9 mouse cellular contexts compared by ENCODE assay signal in the genomic region with DNA sequence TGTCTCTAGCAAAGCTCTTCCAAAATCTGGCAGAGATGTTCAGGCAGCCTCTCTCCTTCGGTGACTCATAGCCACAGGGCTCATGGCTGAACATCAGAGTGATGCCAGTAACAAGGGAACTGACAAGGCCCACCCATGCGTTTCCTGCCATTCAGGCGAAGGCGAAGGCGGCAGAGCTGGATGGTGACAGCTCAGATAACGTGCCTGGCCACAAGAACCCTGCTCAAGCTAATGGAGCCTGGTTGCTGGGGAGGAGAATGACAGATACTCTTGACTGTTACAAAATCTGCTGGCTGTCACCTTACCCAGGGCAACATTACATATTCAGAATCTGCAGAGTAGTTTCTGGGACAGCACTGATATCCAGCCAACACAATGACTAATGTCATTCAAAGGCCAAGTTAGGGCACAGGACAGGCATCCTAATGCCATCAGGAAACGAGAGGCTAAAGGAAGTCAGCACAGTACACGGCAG. TPM values are rescaled to one million over a fixed set of nuclear protein-coding genes. Genes with fewer than 3 reads are reported as not detected.
A peak's percentile ranks its signal among the peaks of the same experiment; 100 is the strongest.
DNase-seq lines count a peak whose midpoint lies in the region; ATAC-seq and TF ChIP-seq lines count a peak whose summit lies in the region.
"Had no signal": no experiment of that assay in that cellular context is flagged by ENCODE, and none has a peak within 500 bp of the region (broad histone marks: within the 10 kb centered on the region; RNA-seq: fewer than 3 reads in every experiment).

No protein-coding gene starts in this region.

- no peak overlapping the region for H3K4me3 ChIP-seq in hindbrain, embryonic 10.5 days
- no peak overlapping the region for H3K4me3 ChIP-seq in hindbrain, embryonic 16.5 days (ENCODE audit: low read length)
- H3K4me3 ChIP-seq in lung, postnatal 0 days (ENCODE audit: low read depth, low read length), result no peak overlapping the region
- no peak overlapping the region for H3K4me3 ChIP-seq in midbrain, embryonic 11.5 days (ENCODE audit: low read depth, low read length)
- H3K4me3 ChIP-seq: erythroblast, embryonic 14.5 days had no signal

- peak overlapping the region; percentile 66; the same call in 1 of the 2 replicates for H3K27ac ChIP-seq in hindbrain, embryonic 10.5 days
- no peak overlapping the region for H3K27ac ChIP-seq in hindbrain, embryonic 16.5 days (ENCODE audit: low read depth, low read length)
- H3K27ac ChIP-seq in lung, postnatal 0 days (ENCODE audit: low read length), result peak overlapping the region; percentile 62
- H3K27ac ChIP-seq in midbrain, embryonic 11.5 days (ENCODE audit: low read depth, low read length), result no peak overlapping the region

- H3K9ac ChIP-seq in hindbrain, embryonic 16.5 days (ENCODE audit: low read depth, low read length), result no peak overlapping the region
- H3K9ac ChIP-seq in lung, postnatal 0 days (replicated peaks; ENCODE audit: low read depth), result no peak overlapping the region
- no peak overlapping the region for H3K9ac ChIP-seq in midbrain, embryonic 11.5 days (ENCODE audit: low read length)

- no peak overlapping the region for H3K4me2 ChIP-seq in hindbrain, embryonic 16.5 days (ENCODE audit: low read length)
- no peak overlapping the region for H3K4me2 ChIP-seq in lung, postnatal 0 days (replicated peaks; ENCODE audit: low read depth, low read length)
- H3K4me2 ChIP-seq in midbrain, embryonic 11.5 days, result no peak overlapping the region

- H3K4me1 ChIP-seq in hindbrain, embryonic 10.5 days (replicated peaks), result peaks cover 15% of the 10 kb centered on the region
- H3K4me1 ChIP-seq in hindbrain, embryonic 16.5 days (ENCODE audit: control insufficient read depth, insufficient read depth, low read depth, low read length), result no peaks in the 10 kb centered on the region
- H3K4me1 ChIP-seq in lung, postnatal 0 days (ENCODE audit: insufficient read depth, low read depth, low read length), result peaks cover 3% of the 10 kb centered on the region; the same call in 1 of the 2 replicates
- H3K4me1 ChIP-seq in midbrain, embryonic 11.5 days (ENCODE audit: control insufficient read depth, insufficient read depth, low read length), result no peaks in the 10 kb centered on the region

- no peaks in the 10 kb centered on the region for H3K27me3 ChIP-seq in hindbrain, embryonic 10.5 days (ENCODE audit: insufficient read depth, poor library complexity, severe bottlenecking)
- H3K27me3 ChIP-seq in hindbrain, embryonic 16.5 days (replicated peaks; ENCODE audit: control insufficient read depth, insufficient read depth, low read length), result no peaks in the 10 kb centered on the region
- H3K27me3 ChIP-seq in lung, postnatal 0 days (replicated peaks; ENCODE audit: insufficient read depth, low read length), result no peaks in the 10 kb centered on the region
- no peaks in the 10 kb centered on the region for H3K27me3 ChIP-seq in midbrain, embryonic 11.5 days (ENCODE audit: control insufficient read depth, insufficient read depth, low read length)

- no peaks in the 10 kb centered on the region for H3K36me3 ChIP-seq in hindbrain, embryonic 10.5 days
- H3K36me3 ChIP-seq in hindbrain, embryonic 16.5 days (ENCODE audit: control insufficient read depth, insufficient read depth, low read length), result no peaks in the 10 kb centered on the region
- no peaks in the 10 kb centered on the region for H3K36me3 ChIP-seq in lung, postnatal 0 days (ENCODE audit: insufficient read depth, low read length)
- H3K36me3 ChIP-seq in midbrain, embryonic 11.5 days (ENCODE audit: control insufficient read depth, insufficient read depth, low read length), result no peaks in the 10 kb centered on the region

- TF ChIP-seq EP300 in lung, postnatal 0 days (IDR thresholded peaks at IDR 0.05), result peak; percentile 49; the same call in 1 of the 2 replicates

- no peak for DNase-seq in hindbrain, embryonic 10.5 days (ENCODE audit: low spot score)
- DNase-seq in adrenal gland, postnatal 14 days, result peak; percentile 76
- DNase-seq in heart, adult 11 months, result peak; percentile 98
- peak; percentile 21 to 61 for DNase-seq in kidney, postnatal 25 days
- DNase-seq in lung, postnatal 0 days (ENCODE audit: low spot score), result peak; percentile 58
- DNase-seq in midbrain, embryonic 11.5 days (ENCODE audit: low spot score, missing footprints), result no peak
- no peak for DNase-seq in ovary, postnatal 36 days (ENCODE audit: low spot score)

- ATAC-seq in hindbrain, embryonic 16.5 days, result no peak
- peak; percentile 88 for ATAC-seq in lung, postnatal 0 days
- ATAC-seq in midbrain, embryonic 11.5 days (ENCODE audit: low FRiP score), result no peak

- no peak for TF ChIP-seq CTCF in lung, postnatal 0 days (IDR thresholded peaks at IDR 0.05)

- no peaks in the 10 kb centered on the region for H3K9me3 ChIP-seq in hindbrain, embryonic 10.5 days
- H3K9me3 ChIP-seq in hindbrain, embryonic 16.5 days (ENCODE audit: control insufficient read depth, low read length), result no peaks in the 10 kb centered on the region
- no peaks in the 10 kb centered on the region for H3K9me3 ChIP-seq in lung, postnatal 0 days (ENCODE audit: low read length)
- no peaks in the 10 kb centered on the region for H3K9me3 ChIP-seq in midbrain, embryonic 11.5 days (ENCODE audit: control insufficient read depth, low read length)

- 74% methylated on average over 8 of the region's 8 CpGs for WGBS in hindbrain, embryonic 10.5 days
- 63% methylated on average over 8 of the region's 8 CpGs for WGBS in hindbrain, embryonic 16.5 days
- WGBS in lung, postnatal 0 days, result 29% methylated on average over 8 of the region's 8 CpGs
- 67% methylated on average over 8 of the region's 8 CpGs for WGBS in midbrain, embryonic 11.5 days

RNA-seq across cellular contexts. Expression of gene Oxnad1, which starts 11.9 kb away (rescaled TPM):
- polyA plus RNA-seq in hindbrain, embryonic 10.5 days (2016; fragmentation: Nextera tagmentation; extraction: Ambion mirVana), result 22.2 and 23.0 TPM in 2 replicates
- 21.7 and 29.0 TPM in 2 replicates for polyA plus RNA-seq in hindbrain, embryonic 16.5 days (2015; fragmentation: Nextera tagmentation; extraction: Ambion mirVana)
- 52.9 and 58.8 TPM in 2 replicates for total RNA-seq in adrenal gland, postnatal 14 days (2021)
- polyA plus RNA-seq in lung, postnatal 0 days (2015; fragmentation: Nextera tagmentation; extraction: Ambion mirVana), result 9.1 and 12.1 TPM in 2 replicates
- 21.6 and 25.8 TPM in 2 replicates for polyA plus RNA-seq in midbrain, embryonic 11.5 days (2014; fragmentation: Nextera tagmentation; extraction: Ambion mirVana)

RNA-seq across cellular contexts. Expression of gene Dph3, which starts 12.3 kb away (rescaled TPM):
- polyA plus RNA-seq in hindbrain, embryonic 10.5 days (2016; fragmentation: Nextera tagmentation; extraction: Ambion mirVana), result 89.7 and 93.6 TPM in 2 replicates
- 68.9 and 72.9 TPM in 2 replicates for polyA plus RNA-seq in hindbrain, embryonic 16.5 days (2015; fragmentation: Nextera tagmentation; extraction: Ambion mirVana)
- 58.8 and 61.9 TPM in 2 replicates for total RNA-seq in adrenal gland, postnatal 14 days (2021)
- 70.5 and 81.6 TPM in 2 replicates for polyA plus RNA-seq in lung, postnatal 0 days (2015; fragmentation: Nextera tagmentation; extraction: Ambion mirVana)
- polyA plus RNA-seq in midbrain, embryonic 11.5 days (2014; fragmentation: Nextera tagmentation; extraction: Ambion mirVana), result 93.2 and 94.8 TPM in 2 replicates

RNA-seq across cellular contexts. Expression of gene Galnt15, which starts 44.5 kb away (rescaled TPM):
- polyA plus RNA-seq in hindbrain, embryonic 10.5 days (2016; fragmentation: Nextera tagmentation; extraction: Ambion mirVana), result 0.13 and 0.17 TPM in 2 replicates
- polyA plus RNA-seq in hindbrain, embryonic 16.5 days (2015; fragmentation: Nextera tagmentation; extraction: Ambion mirVana), result 1.1 and 1.4 TPM in 2 replicates
- 8.9 and 17.0 TPM in 2 replicates for total RNA-seq in adrenal gland, postnatal 14 days (2021)
- 0.44 and 0.73 TPM in 2 replicates for polyA plus RNA-seq in lung, postnatal 0 days (2015; fragmentation: Nextera tagmentation; extraction: Ambion mirVana)
- 0.08 and 0.11 TPM in 2 replicates for polyA plus RNA-seq in midbrain, embryonic 11.5 days (2014; fragmentation: Nextera tagmentation; extraction: Ambion mirVana)
- polyA plus RNA-seq: erythroblast, embryonic 14.5 days had no signal

Comparison
In these comparisons a context has a peak if more than half of its experiments do, and no peak if none do; other contexts are left out.
1. H3K27ac ChIP-seq: peak in hindbrain, embryonic 10.5 days (single experiment) and lung, postnatal 0 days (single experiment); none in hindbrain, embryonic 16.5 days (single experiment) and midbrain, embryonic 11.5 days (single experiment).
2. DNase-seq: peak in adrenal gland, postnatal 14 days (single experiment), heart, adult 11 months (single experiment), kidney, postnatal 25 days (2 of 2) and lung, postnatal 0 days (single experiment); none in hindbrain, embryonic 10.5 days (single experiment), midbrain, embryonic 11.5 days (single experiment) and ovary, postnatal 36 days (single experiment).